Mouse (Mus musculus): ENCODE measurements around the gene Epb41l1. TPM values are rescaled to one million over a fixed set of nuclear protein-coding genes. Genes with fewer than 3 reads are reported as not detected.
"Not testable (repeated sequence)": the region's sequence is repeated elsewhere in the genome, so short reads cannot be mapped to it uniquely, and the experiment has no call there.

The Epb41l1 gene
- 15.7 and 16.1 TPM in 2 replicates for polyA plus RNA-seq (2015; fragmentation: Nextera tagmentation; extraction: Ambion mirVana)

DNA sequence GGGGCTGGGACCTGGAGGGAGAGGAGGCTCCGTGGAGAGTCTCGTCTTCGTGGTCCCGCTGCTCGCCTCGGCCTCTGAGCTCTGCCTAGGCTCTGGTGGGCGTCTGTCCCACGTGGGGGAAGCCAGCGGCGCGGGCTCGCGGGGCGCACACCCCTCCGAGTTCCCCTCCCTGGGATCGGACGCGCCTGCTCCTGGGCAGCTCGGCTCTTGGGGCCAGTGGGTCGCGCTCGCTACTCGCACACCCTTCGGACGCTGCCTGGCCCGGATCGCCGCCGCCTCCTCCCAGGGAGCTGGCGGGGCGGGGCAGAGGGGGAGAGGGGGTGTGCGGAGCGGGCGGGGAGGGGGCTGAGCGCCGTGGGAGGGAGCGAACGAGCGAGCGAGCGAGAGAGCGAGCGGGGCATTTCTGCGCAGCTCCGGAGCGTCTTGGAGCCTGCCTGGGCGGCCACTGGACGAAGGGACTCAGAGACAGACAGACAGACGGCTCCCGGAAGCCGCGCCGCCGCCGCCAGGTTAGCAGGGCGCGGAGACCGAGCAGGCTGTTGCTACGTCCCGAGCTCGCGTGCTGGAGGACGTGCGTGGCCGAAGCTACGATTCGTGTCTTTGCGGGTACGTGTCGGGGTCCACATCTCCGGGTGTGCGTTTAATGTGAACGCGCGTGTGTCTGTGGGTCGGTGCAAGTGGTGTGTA, at the start of gene Epb41l1:
Epb41l1 (plus strand) TSS at position 216 of the 687 bp plus-strand sequence.
- no peaks in the 10 kb centered on the region for H3K27me3 ChIP-seq
- peak; percentile 65 for ATAC-seq (ENCODE audit: low FRiP score, low read depth)
- no peaks in the 10 kb centered on the region for H3K9me3 ChIP-seq

DNA sequence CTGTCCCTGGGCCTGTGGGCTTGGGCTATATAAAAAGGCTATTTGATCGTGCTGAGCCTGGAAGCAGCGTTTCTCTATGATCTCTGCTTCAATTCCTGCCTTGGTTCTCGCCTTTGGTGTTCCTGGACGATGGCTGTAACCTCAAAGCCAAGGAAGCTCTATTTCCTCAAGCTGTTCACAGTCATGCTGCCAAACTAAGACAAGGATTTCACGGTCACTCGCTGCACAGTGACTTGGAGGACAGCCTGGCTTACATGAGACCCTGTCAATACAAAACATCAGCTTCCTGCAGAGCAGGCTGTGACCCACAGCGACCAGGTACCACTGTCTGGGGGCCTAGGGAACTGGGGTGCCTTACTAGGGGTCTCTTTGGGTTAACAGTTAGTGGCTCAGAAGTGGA, 43.8 kb upstream of the Epb41l1 start:
- Histone ChIP-seq H3K27ac (replicated peaks) (no peak overlapping the region), H3K9me3 (no peaks in the 10 kb centered on the region), H3K9ac (no peak overlapping the region), H3K4me3 (no peak overlapping the region), H3K4me1 (replicated peaks) (no peaks in the 10 kb centered on the region), H3K27me3 (no peaks in the 10 kb centered on the region), H3K36me3 (no peaks in the 10 kb centered on the region), H3K4me2 (no peak overlapping the region)
- WGBS, result 82% methylated on average over 7 of the region's 7 CpGs
- ATAC-seq (ENCODE audit: low FRiP score, low read depth), result no peak

More for the DNA sequence above, at the start of gene Epb41l1:
- H3K4me2 ChIP-seq, result peak within 1 kb of the TSS; percentile 76
- H3K27ac ChIP-seq (replicated peaks), result peak within 1 kb of the TSS; percentile 97
- H3K4me3 ChIP-seq, result peak within 1 kb of the TSS; percentile 93
- no peaks in the 10 kb centered on the region for H3K36me3 ChIP-seq
- peak within 1 kb of the TSS; percentile 95 for H3K9ac ChIP-seq
- H3K4me1 ChIP-seq (replicated peaks), result peaks cover 54% of the 10 kb centered on the region
- under 1% methylated on average over 63 of the region's 76 CpGs for WGBS

GRCm38 (mm10) chr2:156379929-156380328, 40.8 kb upstream of the Epb41l1 start:
- no peaks in the 10 kb centered on the region for H3K4me1 ChIP-seq (replicated peaks)
- no peak overlapping the region for H3K4me3 ChIP-seq
- no peaks in the 10 kb centered on the region for H3K27me3 ChIP-seq
- 87% methylated on average over 10 of the region's 10 CpGs for WGBS
- H3K27ac ChIP-seq (replicated peaks), result no peak overlapping the region
- no peak for ATAC-seq (ENCODE audit: low FRiP score, low read depth)
- no peaks in the 10 kb centered on the region for H3K9me3 ChIP-seq
- H3K4me2 ChIP-seq, result no peak overlapping the region
- no peak overlapping the region for H3K9ac ChIP-seq
- H3K36me3 ChIP-seq, result no peaks in the 10 kb centered on the region; the same call in 1 of the 2 replicates

GRCm38 (mm10) chr2:156381350-156381749, 39.4 kb upstream of the Epb41l1 start:
- H3K9me3 ChIP-seq, result no peaks in the 10 kb centered on the region
- no peaks in the 10 kb centered on the region; the same call in 1 of the 2 replicates for H3K36me3 ChIP-seq
- no peaks in the 10 kb centered on the region for H3K27me3 ChIP-seq
- no peak for ATAC-seq (ENCODE audit: low FRiP score, low read depth)
- H3K4me1 ChIP-seq (replicated peaks), result no peaks in the 10 kb centered on the region
- no peak overlapping the region for H3K9ac ChIP-seq
- H3K4me3 ChIP-seq, result no peak overlapping the region
- no peak overlapping the region for H3K27ac ChIP-seq (replicated peaks)
- no peak overlapping the region for H3K4me2 ChIP-seq
- WGBS, result 73% methylated on average over 4 of the region's 4 CpGs

DNA sequence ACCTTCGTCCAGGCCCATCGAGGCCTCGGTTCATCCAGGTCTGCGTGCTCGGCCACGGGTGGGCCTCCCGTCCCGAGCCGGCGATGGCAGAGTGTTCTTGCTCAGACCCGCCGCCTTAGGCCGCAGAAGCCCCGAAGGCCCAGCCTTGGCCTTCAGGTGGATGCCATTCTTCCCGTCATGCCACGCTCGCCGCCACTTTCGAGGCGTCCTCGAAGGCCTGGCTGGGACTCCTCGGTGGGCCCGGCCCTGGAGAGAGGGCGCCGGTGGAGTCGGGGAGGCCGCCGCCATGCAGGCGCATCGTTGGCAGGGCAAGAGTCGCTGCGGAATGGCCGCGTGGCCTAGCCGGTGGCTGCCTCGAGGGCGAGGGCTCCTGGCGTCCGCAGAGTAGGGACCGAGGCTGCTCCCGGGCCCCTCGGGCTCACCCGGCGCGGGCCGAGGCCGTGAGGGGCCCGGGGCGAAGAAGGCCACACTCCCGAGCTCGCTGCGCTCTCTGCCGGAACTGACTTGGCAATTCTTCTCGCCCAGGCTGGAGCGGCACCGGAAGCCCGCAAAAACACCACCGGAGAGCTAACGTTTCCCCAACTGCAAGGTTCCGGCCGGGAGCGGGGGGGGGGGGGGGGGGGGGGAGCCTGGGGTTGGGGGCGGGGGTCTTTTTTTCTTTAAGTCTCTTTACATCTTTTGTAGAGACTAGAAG, 28.1 kb upstream of the Epb41l1 start:
- peak; percentile 92 for ATAC-seq (ENCODE audit: low FRiP score, low read depth)
- Histone ChIP-seq H3K4me2 (peak overlapping the region; percentile 50), H3K4me3 (peak overlapping the region; percentile 37), H3K9ac (0 out of 2 replicates have a peak overlapping the region, but pooled peaks have one; percentile 29), H3K27ac (replicated peaks) (peak overlapping the region; percentile 61)
- no CpG with 5 or more reads among the region's 63 CpGs for WGBS
- H3K36me3 ChIP-seq; H3K9me3 ChIP-seq; H3K27me3 ChIP-seq; H3K4me1 ChIP-seq (replicated peaks): not testable (repeated sequence)

DNA sequence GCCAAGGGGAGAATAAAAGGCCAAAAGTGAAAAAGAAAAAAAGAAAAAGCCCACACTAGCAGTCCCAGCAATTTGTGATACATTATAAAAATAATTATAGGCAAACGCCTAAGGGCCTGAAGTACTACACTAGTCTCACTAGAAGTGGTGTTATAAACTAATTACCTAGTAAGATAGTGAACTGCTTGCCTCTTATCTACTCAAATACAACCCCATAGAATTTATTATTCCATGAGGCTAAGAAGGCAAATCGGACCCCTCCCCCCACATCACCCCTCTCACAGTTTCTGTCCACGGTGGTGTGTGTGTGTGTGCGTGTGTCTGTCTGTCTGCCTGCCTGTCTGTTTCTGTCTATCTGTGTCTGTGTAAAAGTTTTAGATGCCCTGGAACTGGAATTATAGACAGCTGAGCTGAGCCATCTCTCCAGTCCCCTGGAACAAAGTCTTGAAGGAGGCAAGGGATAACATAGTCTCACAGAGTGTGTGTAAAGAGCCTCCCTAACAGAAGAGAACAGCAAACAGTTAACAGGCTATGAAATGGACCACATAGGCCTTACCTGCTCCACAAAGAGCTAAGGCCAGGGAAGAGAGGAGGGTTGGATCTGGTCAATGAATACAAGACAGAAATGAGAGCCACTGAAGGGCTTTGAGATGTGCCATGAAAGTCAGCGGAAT, 27.4 kb upstream of the Epb41l1 start:
- Histone ChIP-seq H3K4me2 (peak overlapping the region; percentile 50), H3K27ac (replicated peaks) (peak overlapping the region; percentile 61), H3K36me3 (no peaks in the 10 kb centered on the region), H3K27me3 (no peaks in the 10 kb centered on the region), H3K9me3 (no peaks in the 10 kb centered on the region), H3K4me3 (peak overlapping the region; percentile 37), H3K4me1 (replicated peaks) (peaks cover 6% of the 10 kb centered on the region; the same call in 1 of the 2 replicates), H3K9ac (0 out of 2 replicates have a peak overlapping the region, but pooled peaks have one; percentile 29)
- ATAC-seq (ENCODE audit: low FRiP score, low read depth), result peak; percentile 32; the same call in 1 of the 2 replicates
- 56% methylated on average over 5 of the region's 5 CpGs for WGBS

GRCm38 (mm10) chr2:156394282-156394681, 26.4 kb upstream of the Epb41l1 start:
- H3K9me3 ChIP-seq, result no peaks in the 10 kb centered on the region
- no peaks in the 10 kb centered on the region for H3K36me3 ChIP-seq
- H3K4me3 ChIP-seq, result no peak overlapping the region
- no peak overlapping the region for H3K4me2 ChIP-seq
- peaks cover 6% of the 10 kb centered on the region; the same call in 1 of the 2 replicates for H3K4me1 ChIP-seq (replicated peaks)
- no peak overlapping the region for H3K27ac ChIP-seq (replicated peaks)
- no peak for ATAC-seq (ENCODE audit: low FRiP score, low read depth)
- 92% methylated on average over 4 of the region's 4 CpGs for WGBS
- H3K27me3 ChIP-seq, result no peaks in the 10 kb centered on the region
- no peak overlapping the region for H3K9ac ChIP-seq

GRCm38 (mm10) chr2:156396096-156396495, 24.6 kb upstream of the Epb41l1 start:
- H3K36me3 ChIP-seq, result no peaks in the 10 kb centered on the region
- no peak for ATAC-seq (ENCODE audit: low FRiP score, low read depth)
- peaks cover 13% of the 10 kb centered on the region for H3K4me1 ChIP-seq (replicated peaks)
- H3K4me2 ChIP-seq, result no peak overlapping the region
- no peaks in the 10 kb centered on the region for H3K9me3 ChIP-seq
- H3K27me3 ChIP-seq, result no peaks in the 10 kb centered on the region
- H3K27ac ChIP-seq (replicated peaks), result no peak overlapping the region
- WGBS, result 76% methylated on average over 2 of the region's 2 CpGs
- H3K9ac ChIP-seq, result no peak overlapping the region
- no peak overlapping the region for H3K4me3 ChIP-seq

- no peak for ATAC-seq (ENCODE audit: low FRiP score, low read depth)
These were observed 22.7 kb upstream of the Epb41l1 start for GRCm38 (mm10) chr2:156397988-156398387.

DNA sequence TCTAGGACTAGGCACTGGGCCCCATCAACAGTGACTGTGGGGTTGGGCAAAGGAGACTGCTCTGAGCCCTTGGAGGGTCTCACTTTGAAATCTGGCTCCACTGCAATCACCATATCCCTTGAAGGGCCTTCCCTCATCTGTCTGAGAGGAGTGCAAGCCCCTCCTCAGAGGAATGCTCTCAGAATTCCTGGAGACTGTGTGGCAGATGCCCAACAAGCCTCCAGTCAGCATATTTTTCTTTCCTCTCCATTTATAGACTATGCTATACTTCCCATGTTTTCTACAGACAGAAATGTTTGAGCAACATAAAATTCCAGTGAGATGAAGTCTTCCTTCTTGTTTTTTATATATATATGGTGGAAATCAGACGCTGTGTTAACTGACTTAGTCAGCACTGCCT, 21.2 kb upstream of the Epb41l1 start:
- Histone ChIP-seq H3K27ac (replicated peaks) (no peak overlapping the region), H3K9ac (no peak overlapping the region), H3K36me3 (no peaks in the 10 kb centered on the region), H3K4me2 (no peak overlapping the region), H3K27me3 (no peaks in the 10 kb centered on the region), H3K4me1 (replicated peaks) (peaks cover 12% of the 10 kb centered on the region), H3K9me3 (no peaks in the 10 kb centered on the region), H3K4me3 (no peak overlapping the region)
- 73% methylated on average over 1 of the region's 1 CpGs for WGBS
- ATAC-seq (ENCODE audit: low FRiP score, low read depth), result no peak

More at GRCm38 (mm10) chr2:156397988-156398387, 22.7 kb upstream of the Epb41l1 start:
- Histone ChIP-seq H3K36me3 (no peaks in the 10 kb centered on the region), H3K9ac (no peak overlapping the region), H3K4me3 (no peak overlapping the region), H3K4me2 (no peak overlapping the region), H3K27me3 (no peaks in the 10 kb centered on the region), H3K9me3 (no peaks in the 10 kb centered on the region), H3K4me1 (replicated peaks) (peaks cover 18% of the 10 kb centered on the region), H3K27ac (replicated peaks) (no peak overlapping the region)
- WGBS, result 92% methylated on average over 7 of the region's 7 CpGs

- no peaks in the 10 kb centered on the region for H3K9me3 ChIP-seq
These were observed 19.4 kb upstream of the Epb41l1 start for GRCm38 (mm10) chr2:156401331-156401730.

GRCm38 (mm10) chr2:156402036-156402435, 18.7 kb upstream of the Epb41l1 start:
- H3K27ac ChIP-seq (replicated peaks), result no peak overlapping the region
- no peak for ATAC-seq (ENCODE audit: low FRiP score, low read depth)
- no peaks in the 10 kb centered on the region for H3K36me3 ChIP-seq
- H3K9ac ChIP-seq, result no peak overlapping the region
- H3K9me3 ChIP-seq, result no peaks in the 10 kb centered on the region
- H3K4me2 ChIP-seq, result no peak overlapping the region
- H3K4me1 ChIP-seq (replicated peaks), result peaks cover 12% of the 10 kb centered on the region
- no peaks in the 10 kb centered on the region for H3K27me3 ChIP-seq
- H3K4me3 ChIP-seq, result no peak overlapping the region
- WGBS, result 94% methylated on average over 3 of the region's 3 CpGs

More at GRCm38 (mm10) chr2:156401331-156401730, 19.4 kb upstream of the Epb41l1 start:
- Histone ChIP-seq H3K4me3 (peak overlapping the region; percentile 19; the same call in 1 of the 2 replicates), H3K4me2 (peak overlapping the region; percentile 45), H3K27me3 (no peaks in the 10 kb centered on the region), H3K36me3 (no peaks in the 10 kb centered on the region), H3K9ac (no peak overlapping the region), H3K27ac (replicated peaks) (peak overlapping the region; percentile 63), H3K4me1 (replicated peaks) (peaks cover 12% of the 10 kb centered on the region)
- ATAC-seq (ENCODE audit: low FRiP score, low read depth), result peak; percentile 95
- WGBS, result 5% methylated on average over 9 of the region's 9 CpGs
